In the genomic region with DNA sequence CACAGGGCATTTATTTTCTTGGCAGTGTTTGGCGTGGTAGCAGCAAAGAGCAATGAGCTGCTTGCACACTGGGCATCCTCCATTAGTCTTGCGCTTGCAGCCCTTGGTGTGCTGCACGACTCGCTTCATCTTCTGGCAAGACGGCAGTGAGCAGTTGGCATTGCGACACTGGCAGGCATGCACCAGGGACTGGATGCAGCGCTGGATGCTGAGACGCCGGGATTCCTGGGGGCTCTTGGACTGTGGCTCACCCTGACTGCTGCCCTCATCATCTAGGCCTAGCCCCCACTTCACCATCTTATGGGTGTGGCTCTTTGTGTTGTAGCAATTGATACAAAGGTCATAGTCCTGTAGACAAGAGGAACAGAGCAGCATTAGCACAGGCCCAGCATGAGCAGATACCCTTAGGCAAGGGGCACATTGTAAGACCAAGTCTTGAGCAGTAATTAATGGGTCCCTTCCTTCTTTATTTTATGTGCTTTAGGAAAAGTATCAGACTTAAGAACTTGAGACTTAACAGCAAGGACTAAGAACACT, we compare ENCODE assay signal across 32 mouse cellular contexts. TPM values are rescaled to one million over a fixed set of nuclear protein-coding genes. Genes with fewer than 3 reads are reported as not detected.
A peak's percentile ranks its signal among the peaks of the same experiment; 100 is the strongest.
DNase-seq lines count a peak whose midpoint lies in the region; ATAC-seq and TF ChIP-seq lines count a peak whose summit lies in the region.
"Had no signal": no experiment of that assay in that cellular context is flagged by ENCODE, and none has a peak within 500 bp of the region (broad histone marks: within the 10 kb centered on the region; RNA-seq: fewer than 3 reads in every experiment).

No protein-coding gene starts in this region.

- H3ac ChIP-seq in myocyte (ENCODE audit: control insufficient read depth, insufficient read length): no peak overlapping the region

- TF ChIP-seq CTCF in E14TG2a.4 (conservative IDR thresholded peaks at IDR 0.05; ENCODE audit: low read length): no peak

- H3K4me1 ChIP-seq in heart, embryonic 10.5 days: no peaks in the 10 kb centered on the region
- peaks cover 33% of the 10 kb centered on the region for H3K4me1 ChIP-seq in E14TG2a.4 (replicated peaks; ENCODE audit: low read depth, low read length)
- H3K4me1 ChIP-seq in intestine, embryonic 15.5 days (replicated peaks): no peaks in the 10 kb centered on the region
- H3K4me1 ChIP-seq: embryonic facial prominence, embryonic 10.5 days; embryonic facial prominence, embryonic 13.5 days; forebrain, embryonic 12.5 days; forebrain, embryonic 15.5 days; hindbrain, embryonic 10.5 days; hindbrain, embryonic 13.5 days had no signal

- H3K79me2 ChIP-seq in myocyte (ENCODE audit: control insufficient read depth, insufficient read depth): no peaks in the 10 kb centered on the region

- DNase-seq in heart, embryonic 10.5 days (ENCODE audit: low spot score): peak; percentile 70
- DNase-seq in heart, adult 9 months (ENCODE audit: low spot score in 2 of 2): no peak
- no peak for DNase-seq in gastrocnemius, postnatal 14 days
- DNase-seq in left cerebral cortex, adult 18-20 months (ENCODE audit: low spot score in 2 of 2): no peak
- DNase-seq: adrenal gland, adult 2 months; adrenal gland, postnatal 14 days; cerebellum, adult 11 months; cerebellum, adult 2 months; cerebellum, postnatal 10 days; cerebellum, postnatal 36 days; embryo, embryonic 11 days; gastrocnemius, postnatal 10 days; heart, adult 18-20 months; heart, postnatal 10 days; heart, postnatal 36 days; kidney, adult 11 months had no signal

- intact Hi-C loops in gastrocnemius, postnatal 14 days (cut with DNase I; ENCODE audit: low total_unique reads): no loop called here

- H3K36me3 ChIP-seq in heart, embryonic 10.5 days: peaks cover 82% of the 10 kb centered on the region
- H3K36me3 ChIP-seq in E14TG2a.4 (ENCODE audit: insufficient read depth, low read length) (peaks cover 88% of the 10 kb centered on the region), myocyte (ENCODE audit: control insufficient read depth, insufficient read depth) (peaks cover 29% of the 10 kb centered on the region)
- peaks cover 49% of the 10 kb centered on the region for H3K36me3 ChIP-seq in intestine, embryonic 15.5 days

- no peak overlapping the region for H3K27ac ChIP-seq in heart, embryonic 10.5 days
- H3K27ac ChIP-seq in intestine, embryonic 15.5 days: no peak overlapping the region
- H3K27ac ChIP-seq: embryonic facial prominence, embryonic 10.5 days; embryonic facial prominence, embryonic 13.5 days; forebrain, embryonic 12.5 days; forebrain, embryonic 15.5 days; heart, embryonic 15.5 days; hindbrain, embryonic 10.5 days; hindbrain, embryonic 13.5 days had no signal

- no peak overlapping the region for H3K4me3 ChIP-seq in heart, embryonic 10.5 days
- 0 out of 2 replicates have a peak overlapping the region, but pooled peaks have one; percentile 13 for H3K4me3 ChIP-seq in E14TG2a.4 (replicated peaks; ENCODE audit: low read length)
- no peak overlapping the region for H3K4me3 ChIP-seq in intestine, embryonic 15.5 days (replicated peaks)
- H3K4me3 ChIP-seq in myocyte: no peak overlapping the region
- H3K4me3 ChIP-seq: embryonic facial prominence, embryonic 10.5 days; embryonic facial prominence, embryonic 13.5 days; erythroblast, embryonic 14.5 days; forebrain, embryonic 12.5 days; forebrain, embryonic 15.5 days; heart, embryonic 15.5 days; hindbrain, embryonic 10.5 days; hindbrain, embryonic 13.5 days had no signal

- no peak overlapping the region for H3K4me2 ChIP-seq in intestine, embryonic 15.5 days (replicated peaks)
- H3K4me2 ChIP-seq in myocyte (ENCODE audit: low read depth): no peak overlapping the region
- H3K4me2 ChIP-seq: embryonic facial prominence, embryonic 13.5 days; forebrain, embryonic 12.5 days; forebrain, embryonic 15.5 days; heart, embryonic 11.5 days; heart, embryonic 15.5 days; hindbrain, embryonic 13.5 days had no signal

- ATAC-seq in intestine, embryonic 15.5 days: peak; percentile 50; the same call in 1 of the 2 replicates
- ATAC-seq: CD4-positive, CD25-positive, alpha-beta regulatory T cell, adult 4 months; hindbrain, embryonic 16.5 days had no signal

- TF ChIP-seq POLR2A in myocyte (IDR thresholded peaks at IDR 0.05; ENCODE audit: insufficient read length, low read depth): peak; percentile 29

- H3K9me3 ChIP-seq in heart, embryonic 10.5 days: no peaks in the 10 kb centered on the region
- no peaks in the 10 kb centered on the region for H3K9me3 ChIP-seq in E14TG2a.4 (ENCODE audit: low read length)
- H3K9me3 ChIP-seq in intestine, embryonic 15.5 days: no peaks in the 10 kb centered on the region
- H3K9me3 ChIP-seq: embryonic facial prominence, embryonic 10.5 days; embryonic facial prominence, embryonic 13.5 days; forebrain, embryonic 12.5 days; forebrain, embryonic 15.5 days; heart, embryonic 15.5 days; hindbrain, embryonic 10.5 days; hindbrain, embryonic 13.5 days had no signal

- no peaks in the 10 kb centered on the region for H3K27me3 ChIP-seq in heart, embryonic 10.5 days (ENCODE audit: insufficient read depth, poor library complexity, severe bottlenecking)
- H3K27me3 ChIP-seq in E14TG2a.4 (ENCODE audit: insufficient read depth, low read length) (no peaks in the 10 kb centered on the region), myocyte (ENCODE audit: control insufficient read depth, insufficient read depth, insufficient read length) (no peaks in the 10 kb centered on the region)
- no peaks in the 10 kb centered on the region for H3K27me3 ChIP-seq in intestine, embryonic 15.5 days (replicated peaks)
- H3K27me3 ChIP-seq: embryonic facial prominence, embryonic 13.5 days; forebrain, embryonic 12.5 days; forebrain, embryonic 15.5 days; heart, embryonic 15.5 days; hindbrain, embryonic 13.5 days had no signal

- 97% methylated on average over 9 of the region's 9 CpGs for WGBS in heart, embryonic 10.5 days
- WGBS in intestine, embryonic 15.5 days: 94% methylated on average over 9 of the region's 9 CpGs

- H3K9ac ChIP-seq in intestine, embryonic 15.5 days: no peak overlapping the region
- H3K9ac ChIP-seq: embryonic facial prominence, embryonic 13.5 days; forebrain, embryonic 12.5 days; forebrain, embryonic 15.5 days; heart, embryonic 15.5 days; hindbrain, embryonic 13.5 days had no signal

TF ChIP-seq in myocyte, 11 proteins besides CTCF, POLR2A, EP300 and RAD21:
- TF ChIP-seq POLR2AphosphoS2 (IDR thresholded peaks at IDR 0.05; ENCODE audit: insufficient read length, low read depth) (no peak), REST (IDR thresholded peaks at IDR 0.05; ENCODE audit: insufficient read depth, insufficient read length) (no peak), USF1 (IDR thresholded peaks at IDR 0.05; ENCODE audit: low read depth) (no peak), MYOG (IDR thresholded peaks at IDR 0.05; ENCODE audit: control insufficient read depth in 1 of 3, insufficient read depth in 1 of 3, insufficient read length in 2 of 3, low read depth in 2 of 3) (no peak), SRF (IDR thresholded peaks at IDR 0.05; ENCODE audit: control insufficient read depth, insufficient read length, low read depth) (no peak), MAX (IDR thresholded peaks at IDR 0.05; ENCODE audit: low read depth) (no peak), CEBPB (IDR thresholded peaks at IDR 0.05; ENCODE audit: insufficient read depth, poor library complexity, severe bottlenecking) (no peak), TCF3 (IDR thresholded peaks at IDR 0.05; ENCODE audit: insufficient read length, low read depth) (no peak), TCF12 (IDR thresholded peaks at IDR 0.05; ENCODE audit: insufficient read depth, poor library complexity, severe bottlenecking) (no peak), MYOD1 (IDR thresholded peaks at IDR 0.05; ENCODE audit: control insufficient read depth in 1 of 3, insufficient read length in 2 of 3, low read depth in 2 of 3) (no peak), E2F4 (IDR thresholded peaks at IDR 0.05; ENCODE audit: insufficient read depth) (no peak)
TF ChIP-seq in myocyte: peak in this region for 0.

RNA-seq across cellular contexts. Expression of gene Trap1, which starts 8.3 kb away (rescaled TPM):
- 105 and 112 TPM in 2 replicates for polyA plus RNA-seq in heart, embryonic 10.5 days (2016; fragmentation: Nextera tagmentation; extraction: Ambion mirVana)
- polyA plus RNA-seq in intestine, embryonic 15.5 days (2015; fragmentation: Nextera tagmentation; extraction: Ambion mirVana): 115 and 116 TPM in 2 replicates
- 103 TPM for polyA plus RNA-seq in myocyte (2012; fragmentation: generic; extraction: Trizol)
- 10 to 100 TPM; 89.0 to 91.9 TPM for total RNA-seq in gastrocnemius, postnatal 14 days (2021)
- 10 to 100 TPM; 67.6 to 74.8 TPM for total RNA-seq in left cerebral cortex, adult 18-20 months (2021)

RNA-seq across cellular contexts. Expression of gene Dnase1, which starts 49.2 kb away (rescaled TPM):
- polyA plus RNA-seq in heart, embryonic 10.5 days (2016; fragmentation: Nextera tagmentation; extraction: Ambion mirVana): 5.2 and 5.5 TPM in 2 replicates
- polyA plus RNA-seq in intestine, embryonic 15.5 days (2015; fragmentation: Nextera tagmentation; extraction: Ambion mirVana): 2.7 and 2.9 TPM in 2 replicates
- 0.89 TPM for polyA plus RNA-seq in myocyte (2012; fragmentation: generic; extraction: Trizol)
- not detected for total RNA-seq in gastrocnemius, postnatal 14 days (2021)
- total RNA-seq in left cerebral cortex, adult 18-20 months (2021): not detected
- total RNA-seq: adrenal gland, adult 2 months; adrenal gland, postnatal 14 days; gastrocnemius, postnatal 10 days; gastrocnemius, postnatal 4 days; heart, adult 18-20 months; heart, postnatal 10 days; heart, postnatal 36 days had no signal
- polyA plus RNA-seq: adrenal gland, adult 2 months; cortical plate, adult 2 months; erythroblast, embryonic 14.5 days had no signal
